Mouse (Mus musculus) limb, embryonic 15.5 days (tissue): ENCODE measurements around the gene Dhx8. TPM values are rescaled to one million over a fixed set of nuclear protein-coding genes. Genes with fewer than 3 reads are reported as not detected.

Experiments used
- ATAC-seq: fragments of 200-750 bp; cut with Nextera tagmentation; 2 replicates; pipeline ENCODE4 v1.8.0; 2017; ENCODE audit warnings: low read depth, moderate TSS enrichment; ENCODE audit not compliant: insufficient number of reproducible peaks, low FRiP score, low TSS enrichment
- H3K27ac ChIP-seq: fragments of 300-500 bp; sonication (generic); 2 replicates; pipeline ENCODE4 v1.5.1; 2015; ENCODE audit warnings: moderate library complexity, mild to moderate bottlenecking, inconsistent platforms
- H3K27me3 ChIP-seq: fragments of 300-500 bp; sonication (generic); 2 replicates; pipeline ENCODE4 v1.6.1; 2015; ENCODE audit warnings: inconsistent platforms
- H3K36me3 ChIP-seq: fragments of 300-500 bp; sonication (generic); 2 replicates; pipeline ENCODE4 v1.6.1; 2015; ENCODE audit warnings: inconsistent platforms
- H3K4me1 ChIP-seq: fragments of 300-500 bp; sonication (generic); 2 replicates; pipeline ENCODE4 v1.6.1; 2015; ENCODE audit warnings: inconsistent platforms
- H3K4me2 ChIP-seq: fragments of 300-500 bp; sonication (generic); 2 replicates; pipeline ENCODE4 v1.6.1; 2015; ENCODE audit warnings: mild to moderate bottlenecking, inconsistent platforms
- H3K4me3 ChIP-seq: fragments of 300-500 bp; sonication (generic); 2 replicates; pipeline ENCODE4 v1.5.1; 2015; ENCODE audit warnings: mild to moderate bottlenecking, inconsistent platforms
- H3K9ac ChIP-seq: fragments of 300-500 bp; sonication (generic); 2 replicates; pipeline ENCODE4 v1.6.1; 2015; ENCODE audit warnings: inconsistent platforms
- H3K9me3 ChIP-seq: fragments of 300-500 bp; sonication (generic); 2 replicates; pipeline ENCODE4 v1.6.1; 2016; ENCODE audit warnings: inconsistent platforms
- WGBS: fragments of 180-500 bp; shearing (Covaris S2); methylation state at CpG from one replicate; pipeline ENCODE4 v1.1.7; 2015; 5-methylcytosine and 5-hydroxymethylcytosine counted together
- polyA plus RNA-seq: library from polyadenylated mRNA; unstranded; fragments of >200 nt; fragmentation: Nextera tagmentation; extraction: Ambion mirVana; gene quantifications from 2 replicates; pipeline ENCODE4 v1.2.1, GENCODE M21; 2015

The Dhx8 gene
- polyA plus RNA-seq = 27.2 and 34.7 TPM in 2 replicates

DNA sequence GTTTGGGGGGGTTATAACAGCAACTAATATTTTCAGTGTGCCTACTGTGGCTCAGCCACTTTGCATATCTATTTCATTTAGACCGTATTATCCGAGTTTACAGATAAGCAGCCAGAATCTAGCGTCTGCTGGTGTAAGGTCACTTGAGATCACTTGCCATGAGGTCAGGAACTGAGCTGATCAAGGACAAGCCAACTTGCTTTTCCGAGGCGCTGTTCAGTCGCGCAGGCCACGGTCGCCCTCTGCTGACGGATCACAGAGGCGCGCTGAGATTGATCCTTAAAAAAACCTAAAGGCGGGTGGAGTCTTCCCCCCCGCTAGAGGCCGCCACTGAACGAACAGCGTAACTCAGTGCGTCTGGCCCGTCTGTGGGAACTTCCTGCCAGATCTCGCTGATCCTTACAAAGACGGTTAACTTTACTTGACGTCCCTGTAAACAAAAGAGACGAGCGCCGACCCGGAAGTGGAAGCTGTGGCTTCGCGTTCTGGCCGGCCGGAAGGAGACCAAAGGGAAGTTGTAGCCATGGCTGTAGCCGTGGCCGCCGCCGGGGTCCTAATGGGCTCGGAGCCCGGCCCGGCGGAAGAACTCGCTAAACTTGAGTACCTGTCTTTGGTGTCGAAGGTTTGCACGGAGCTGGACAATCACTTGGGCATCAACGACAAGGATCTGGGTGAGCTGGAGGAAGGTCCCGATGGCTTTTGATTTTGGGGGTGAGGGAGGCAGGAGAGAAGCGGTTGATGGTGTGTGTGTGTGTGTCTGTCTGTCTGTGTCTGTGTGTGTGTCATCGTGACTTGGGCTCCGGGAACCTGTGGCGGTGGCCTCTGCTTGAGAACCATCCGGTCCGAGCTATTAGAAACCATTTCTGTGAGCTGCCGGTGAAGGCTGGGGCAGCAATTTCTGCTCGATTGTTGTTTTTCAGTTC is at the start of gene Dhx8:
Gene Dhx8 (plus strand): TSS at position 402 of the 923 bp plus-strand sequence.
- Histone ChIP-seq H3K4me1 (peaks cover 9% of the 10 kb centered on the region; the same call in 1 of the 2 replicates), H3K36me3 (peaks cover 28% of the 10 kb centered on the region), H3K4me2 (peak within 1 kb of the TSS; percentile 67), H3K4me3 (peak within 1 kb of the TSS; percentile 76), H3K27ac (peak within 1 kb of the TSS; percentile 62), H3K27me3 (no peaks in the 10 kb centered on the region), H3K9me3 (no peaks in the 10 kb centered on the region), H3K9ac (peak within 1 kb of the TSS; percentile 69)
- under 1% methylated on average over 51 of the region's 51 CpGs for WGBS
- peak; percentile 93 for ATAC-seq

DNA sequence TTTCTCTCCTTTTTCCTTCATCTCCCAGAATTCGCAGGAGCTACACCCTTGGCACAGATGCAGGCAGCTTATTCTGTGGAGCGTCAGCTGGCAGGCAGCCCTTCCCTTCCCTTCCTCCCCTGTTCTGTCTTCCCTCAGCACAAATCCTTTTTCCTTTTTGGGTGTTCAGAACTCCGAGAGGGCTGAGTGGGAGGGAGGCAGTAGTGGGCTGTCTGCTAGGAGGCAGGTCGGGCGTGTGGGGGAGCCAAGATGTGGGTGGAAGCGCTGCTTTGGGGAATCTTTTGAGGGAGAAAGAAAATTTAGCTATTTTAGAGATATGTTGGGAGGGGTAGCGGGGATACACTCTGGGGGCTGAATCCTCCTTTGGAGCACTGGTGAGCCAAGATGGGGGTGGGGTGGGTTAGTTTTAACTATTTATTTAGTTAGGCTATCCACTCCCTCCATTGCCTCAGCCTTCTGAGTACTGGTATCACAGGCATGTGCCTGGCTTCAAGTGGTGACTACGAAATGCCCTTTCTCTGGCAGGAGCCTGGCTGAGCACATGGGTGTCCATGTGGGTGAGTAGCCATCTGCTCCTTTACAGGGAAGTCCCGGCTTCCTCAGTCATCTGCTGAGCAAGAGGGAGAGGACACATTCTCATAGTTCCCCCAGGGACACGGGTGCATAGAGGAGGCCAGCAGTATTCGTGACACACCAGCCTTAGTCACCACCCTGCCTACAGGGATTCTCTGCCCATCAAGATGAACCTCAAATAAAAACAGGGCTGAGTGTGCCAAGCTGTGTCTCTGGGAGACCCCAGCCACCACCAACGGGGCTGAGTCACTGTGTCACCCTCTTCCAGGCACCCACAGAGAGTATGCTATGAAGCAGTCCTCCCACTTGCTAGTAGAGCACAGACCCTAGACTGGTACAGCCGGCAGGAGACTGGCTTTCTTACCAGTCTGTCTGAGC is 45.1 kb upstream of the Dhx8 start:
- H3K9ac ChIP-seq = no peak overlapping the region
- ATAC-seq = peak; percentile 40; the same call in 1 of the 2 replicates
- peaks cover 18% of the 10 kb centered on the region for H3K4me1 ChIP-seq
- no peaks in the 10 kb centered on the region for H3K27me3 ChIP-seq
- H3K36me3 ChIP-seq = no peaks in the 10 kb centered on the region
- H3K4me2 ChIP-seq = no peak overlapping the region; the same call in 1 of the 2 replicates
- H3K27ac ChIP-seq = peak overlapping the region; percentile 30
- no peak overlapping the region for H3K4me3 ChIP-seq
- H3K9me3 ChIP-seq = no peaks in the 10 kb centered on the region
- WGBS = 48% methylated on average over 13 of the region's 13 CpGs

DNA sequence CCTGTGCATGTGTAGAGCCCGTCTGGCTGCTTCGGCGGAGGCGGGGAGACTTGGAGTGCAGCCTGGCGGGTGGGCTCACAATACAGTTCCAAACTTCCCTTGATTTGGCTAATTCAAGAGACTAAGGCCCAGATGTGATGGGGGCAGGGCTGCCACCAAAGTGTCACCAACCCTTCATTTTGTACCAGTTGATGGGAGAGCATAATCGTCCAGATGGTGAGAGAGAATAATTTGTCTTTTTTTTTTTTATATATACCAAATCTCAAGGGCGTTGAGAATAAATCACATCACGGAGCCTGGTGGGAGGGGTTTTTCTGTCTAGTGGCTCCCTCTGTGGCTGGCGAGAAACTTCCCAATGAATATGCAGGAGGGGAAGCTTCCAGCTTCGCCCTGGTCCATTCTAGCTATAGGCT is 43.0 kb upstream of the Dhx8 start:
- no peak overlapping the region for H3K27ac ChIP-seq
- H3K4me3 ChIP-seq = no peak overlapping the region
- 59% methylated on average over 10 of the region's 10 CpGs for WGBS
- no peak overlapping the region for H3K9ac ChIP-seq
- H3K36me3 ChIP-seq = no peaks in the 10 kb centered on the region
- peaks cover 18% of the 10 kb centered on the region for H3K4me1 ChIP-seq
- no peak overlapping the region for H3K4me2 ChIP-seq
- H3K27me3 ChIP-seq = no peaks in the 10 kb centered on the region
- H3K9me3 ChIP-seq = no peaks in the 10 kb centered on the region
- ATAC-seq = no peak

GRCm38 (mm10) chr11:101690326-101690725 is 42.4 kb upstream of the Dhx8 start:
- no peak for ATAC-seq
- WGBS = 69% methylated on average over 5 of the region's 5 CpGs
- Histone ChIP-seq H3K9ac (no peak overlapping the region), H3K27me3 (no peaks in the 10 kb centered on the region), H3K4me1 (peaks cover 18% of the 10 kb centered on the region), H3K9me3 (no peaks in the 10 kb centered on the region), H3K4me2 (no peak overlapping the region), H3K36me3 (no peaks in the 10 kb centered on the region), H3K4me3 (no peak overlapping the region), H3K27ac (no peak overlapping the region)

GRCm38 (mm10) chr11:101695906-101696661 is 36.6 kb upstream of the Dhx8 start:
- H3K27me3 ChIP-seq = no peaks in the 10 kb centered on the region
- no peak overlapping the region; the same call in 1 of the 2 replicates for H3K27ac ChIP-seq
- no peak for ATAC-seq
- no peaks in the 10 kb centered on the region for H3K9me3 ChIP-seq
- H3K4me2 ChIP-seq = peak overlapping the region; percentile 44
- H3K4me1 ChIP-seq = peaks cover 8% of the 10 kb centered on the region; the same call in 1 of the 2 replicates
- H3K9ac ChIP-seq = no peak overlapping the region
- no peaks in the 10 kb centered on the region for H3K36me3 ChIP-seq
- WGBS = 10% methylated on average over 20 of the region's 20 CpGs
- peak overlapping the region; percentile 23 for H3K4me3 ChIP-seq

- H3K27me3 ChIP-seq = no peaks in the 10 kb centered on the region
- H3K27ac ChIP-seq = no peak overlapping the region
- no peak overlapping the region for H3K4me3 ChIP-seq
- H3K4me2 ChIP-seq = no peak overlapping the region
- H3K9ac ChIP-seq = no peak overlapping the region
- no peaks in the 10 kb centered on the region for H3K36me3 ChIP-seq
- peaks cover 8% of the 10 kb centered on the region; the same call in 1 of the 2 replicates for H3K4me1 ChIP-seq
- no peaks in the 10 kb centered on the region for H3K9me3 ChIP-seq
- WGBS = 86% methylated on average over 9 of the region's 9 CpGs
- ATAC-seq = no peak
These were observed 35.4 kb upstream of the Dhx8 start for GRCm38 (mm10) chr11:101697156-101697861.

DNA sequence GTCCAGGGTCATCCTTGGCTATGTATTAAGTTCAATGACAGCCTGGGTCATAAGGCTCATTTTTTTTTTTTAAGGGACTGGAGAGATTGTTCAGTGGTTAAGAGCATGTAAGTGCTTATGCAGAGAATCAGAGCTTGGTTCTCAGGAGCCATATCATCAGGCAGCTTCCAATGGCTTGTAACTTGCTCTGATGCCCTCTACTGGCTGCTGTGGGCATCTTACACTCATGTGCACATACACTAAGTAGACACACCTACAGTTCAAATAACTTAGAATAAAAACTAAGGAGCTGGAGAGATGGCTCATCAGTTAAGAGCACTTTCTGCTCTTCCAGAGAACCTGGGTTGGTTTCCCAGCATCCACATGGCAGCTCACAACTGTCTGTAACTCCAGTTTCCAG is 34.6 kb upstream of the Dhx8 start:
- no peaks in the 10 kb centered on the region for H3K9me3 ChIP-seq
- H3K4me1 ChIP-seq = peaks cover 8% of the 10 kb centered on the region; the same call in 1 of the 2 replicates
- H3K27ac ChIP-seq = no peak overlapping the region
- H3K27me3 ChIP-seq = no peaks in the 10 kb centered on the region
- H3K9ac ChIP-seq = no peak overlapping the region
- ATAC-seq = no peak
- H3K36me3 ChIP-seq = no peaks in the 10 kb centered on the region
- no peak overlapping the region for H3K4me3 ChIP-seq
- H3K4me2 ChIP-seq = no peak overlapping the region

GRCm38 (mm10) chr11:101699556-101699955 is 33.2 kb upstream of the Dhx8 start:
- no peak overlapping the region for H3K27ac ChIP-seq
- H3K9me3 ChIP-seq = no peaks in the 10 kb centered on the region
- no peak overlapping the region for H3K9ac ChIP-seq
- H3K36me3 ChIP-seq = no peaks in the 10 kb centered on the region
- 82% methylated on average over 1 of the region's 1 CpGs for WGBS
- H3K4me1 ChIP-seq = peaks cover 8% of the 10 kb centered on the region; the same call in 1 of the 2 replicates
- no peak for ATAC-seq
- no peak overlapping the region for H3K4me2 ChIP-seq
- no peak overlapping the region for H3K4me3 ChIP-seq
- H3K27me3 ChIP-seq = no peaks in the 10 kb centered on the region

GRCm38 (mm10) chr11:101699991-101700390 is 32.7 kb upstream of the Dhx8 start:
- Histone ChIP-seq H3K36me3 (no peaks in the 10 kb centered on the region), H3K4me2 (no peak overlapping the region), H3K9me3 (no peaks in the 10 kb centered on the region), H3K4me3 (no peak overlapping the region), H3K27ac (no peak overlapping the region), H3K4me1 (peaks cover 8% of the 10 kb centered on the region; the same call in 1 of the 2 replicates), H3K9ac (no peak overlapping the region), H3K27me3 (no peaks in the 10 kb centered on the region)
- WGBS = 34% methylated on average over 7 of the region's 7 CpGs
- no peak for ATAC-seq

DNA sequence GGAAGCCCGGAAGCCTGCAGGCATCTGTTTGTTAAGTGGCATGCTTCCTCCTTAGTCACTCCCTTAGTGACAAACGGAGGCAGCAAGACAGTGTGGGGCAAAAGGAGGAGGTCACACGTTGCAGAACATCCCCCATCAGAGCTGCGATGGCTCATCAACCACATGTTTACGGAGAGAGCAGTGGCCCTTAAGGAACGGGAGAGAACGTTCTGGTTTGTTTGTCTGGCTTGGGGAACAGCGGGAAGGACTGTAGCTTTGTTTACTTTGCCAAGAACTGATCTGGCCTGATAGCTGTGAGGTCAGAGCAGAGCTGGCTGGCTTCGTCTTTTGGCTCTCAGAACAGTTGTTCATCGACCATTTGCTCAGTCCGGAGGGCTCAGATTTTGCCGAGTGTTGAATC is 32.3 kb upstream of the Dhx8 start:
- H3K4me2 ChIP-seq = no peak overlapping the region
- H3K9me3 ChIP-seq = no peaks in the 10 kb centered on the region
- H3K9ac ChIP-seq = no peak overlapping the region
- H3K27ac ChIP-seq = no peak overlapping the region
- H3K4me3 ChIP-seq = no peak overlapping the region
- H3K27me3 ChIP-seq = no peaks in the 10 kb centered on the region
- WGBS = 23% methylated on average over 12 of the region's 12 CpGs
- peaks cover 8% of the 10 kb centered on the region; the same call in 1 of the 2 replicates for H3K4me1 ChIP-seq
- ATAC-seq = no peak
- H3K36me3 ChIP-seq = no peaks in the 10 kb centered on the region
